Mouse (Mus musculus): ENCODE measurements around the gene Tanc1. TPM values are rescaled to one million over a fixed set of nuclear protein-coding genes. Genes with fewer than 3 reads are reported as not detected.
"Not testable (repeated sequence)": the region's sequence is repeated elsewhere in the genome, so short reads cannot be mapped to it uniquely, and the experiment has no call there.

Gene Tanc1
- 10 to 100 TPM; 42.5 to 42.8 TPM for total RNA-seq (2021)

DNA sequence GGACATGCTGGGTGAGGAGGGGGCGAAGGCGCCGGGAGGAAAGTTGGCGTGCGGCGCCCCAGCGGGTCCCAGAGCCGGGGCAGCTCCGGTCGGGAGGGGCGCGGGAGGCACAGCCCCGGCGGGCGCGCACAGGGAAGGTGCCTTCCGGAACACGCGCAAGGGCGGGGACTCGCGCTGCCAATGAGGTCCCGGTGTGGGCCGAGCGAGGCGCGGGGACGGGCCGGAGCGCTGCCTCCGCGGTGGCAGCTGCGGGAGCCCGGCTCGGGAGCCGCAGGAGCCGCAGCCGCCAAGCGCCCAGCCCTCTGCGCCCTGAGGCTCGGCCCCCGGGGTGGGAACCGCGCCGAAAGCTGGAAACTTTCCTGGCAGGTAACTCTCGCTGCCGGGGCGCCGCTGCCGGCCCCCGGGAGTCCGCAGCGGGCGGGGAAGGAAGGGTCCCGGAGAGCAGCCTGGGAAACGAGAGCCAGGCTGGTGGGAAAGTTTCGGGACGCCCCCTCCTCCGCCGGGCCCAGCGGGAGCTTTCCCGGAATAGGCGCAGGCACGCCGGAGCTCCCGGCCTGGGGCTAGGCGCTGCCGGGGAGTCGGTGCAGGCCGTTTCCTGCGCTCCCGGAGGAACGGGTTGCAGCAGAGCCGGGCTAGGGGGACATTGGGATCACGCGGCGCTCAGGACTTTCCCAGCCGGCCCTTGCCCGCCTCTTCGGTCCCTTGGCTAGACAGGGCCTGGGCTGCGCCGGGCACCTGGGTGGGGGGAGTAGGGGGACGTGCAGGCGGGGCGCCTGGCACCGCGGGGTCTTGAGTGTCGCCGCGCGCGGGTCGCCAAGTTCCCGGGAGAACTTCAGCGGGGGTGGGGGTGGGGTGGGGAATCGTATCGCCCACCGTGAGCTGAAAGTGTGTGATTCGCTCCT lies at the start of gene Tanc1:
Gene Tanc1, plus strand, starts transcription at position 212 of the 902 bp plus-strand sequence.
- peak; percentile 91 for DNase-seq

DNA sequence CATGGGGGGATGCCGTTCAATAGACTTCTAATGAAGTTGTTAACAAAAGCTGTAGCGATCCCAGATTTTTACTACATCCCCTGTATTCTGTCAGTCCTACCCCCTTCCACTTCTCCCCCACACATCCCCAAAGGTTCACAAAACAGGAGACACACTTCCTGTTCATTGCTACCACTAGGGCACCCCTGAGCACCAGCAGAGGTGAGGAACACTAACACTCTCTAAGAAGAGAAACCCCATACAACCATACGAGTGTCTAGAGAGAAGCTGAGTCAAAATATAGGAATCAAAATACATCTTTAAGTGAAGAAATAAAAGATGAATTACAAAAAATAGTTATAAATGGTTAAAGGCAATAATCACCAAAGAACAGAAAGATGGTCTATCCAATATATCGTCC lies 49.6 kb upstream of the Tanc1 start:
- DNase-seq, result no peak

DNA sequence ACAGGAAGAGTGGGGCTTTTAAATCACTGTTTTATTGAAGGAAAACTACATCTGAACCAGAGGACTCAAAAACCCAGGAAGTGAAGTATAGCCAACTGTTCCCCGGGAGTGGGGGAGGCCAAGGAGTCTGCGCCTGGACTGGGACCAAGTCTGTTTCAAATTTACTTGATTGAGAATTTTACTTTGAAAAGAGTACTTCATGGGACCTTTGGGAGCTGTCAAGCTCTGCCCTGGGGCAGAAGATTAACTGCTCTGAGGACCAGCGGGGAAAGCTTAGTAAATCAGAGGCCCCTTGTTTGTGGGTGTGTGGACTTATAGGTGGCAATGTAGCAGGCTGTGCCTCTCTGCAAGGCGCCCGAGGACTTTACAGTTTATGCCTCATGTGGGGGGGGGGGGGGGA lies 49.1 kb upstream of the Tanc1 start:
- DNase-seq, result peak; percentile 11

DNA sequence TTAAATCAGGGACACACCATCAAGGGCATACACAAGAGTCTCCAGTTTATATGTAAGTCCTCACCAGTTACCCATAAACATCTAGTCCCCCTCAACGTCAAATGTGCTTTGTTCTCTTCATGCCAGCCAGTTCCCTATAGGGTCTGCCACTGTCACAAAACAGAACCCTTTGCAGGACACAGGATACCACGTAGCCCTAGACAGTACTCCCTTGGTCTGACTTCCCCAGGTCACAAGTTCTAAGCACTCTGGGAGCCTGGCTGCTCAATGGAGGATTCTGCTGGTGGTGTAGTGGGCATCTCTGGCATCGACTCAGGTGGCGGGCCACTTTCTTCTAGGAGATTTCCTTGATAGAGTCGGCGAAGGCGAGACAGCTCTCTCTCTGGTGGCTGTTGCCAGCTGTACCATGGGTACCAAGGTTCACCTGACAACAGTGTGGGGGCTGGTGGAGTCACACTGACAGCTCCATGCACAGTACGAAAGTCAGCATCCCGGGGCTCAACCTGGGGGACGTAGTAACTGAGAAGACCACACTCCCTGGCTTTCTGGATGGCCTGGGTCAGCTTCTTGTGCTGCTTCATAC lies 47.7 kb upstream of the Tanc1 start:
- not testable (repeated sequence) for DNase-seq

DNA sequence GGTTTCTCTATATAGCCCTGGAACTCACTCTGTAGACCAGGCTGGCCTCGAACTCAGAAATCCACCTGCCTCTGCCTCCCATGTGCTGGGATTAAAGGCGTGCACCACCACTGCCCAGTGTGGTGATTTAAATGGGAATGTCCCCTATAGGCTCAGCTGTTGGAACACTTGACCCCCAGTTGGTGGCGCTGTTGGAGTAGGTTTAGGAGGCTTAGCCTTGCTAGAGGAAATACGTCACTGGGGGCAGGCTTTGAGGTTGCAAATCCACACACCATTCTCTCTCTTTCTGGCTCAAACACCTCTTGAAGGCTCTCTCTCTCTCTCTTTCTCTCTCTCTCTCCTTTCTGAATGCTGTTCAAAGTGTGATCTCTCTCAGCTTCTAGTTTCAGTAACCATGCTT lies 46.9 kb upstream of the Tanc1 start:
- no peak for DNase-seq

DNA sequence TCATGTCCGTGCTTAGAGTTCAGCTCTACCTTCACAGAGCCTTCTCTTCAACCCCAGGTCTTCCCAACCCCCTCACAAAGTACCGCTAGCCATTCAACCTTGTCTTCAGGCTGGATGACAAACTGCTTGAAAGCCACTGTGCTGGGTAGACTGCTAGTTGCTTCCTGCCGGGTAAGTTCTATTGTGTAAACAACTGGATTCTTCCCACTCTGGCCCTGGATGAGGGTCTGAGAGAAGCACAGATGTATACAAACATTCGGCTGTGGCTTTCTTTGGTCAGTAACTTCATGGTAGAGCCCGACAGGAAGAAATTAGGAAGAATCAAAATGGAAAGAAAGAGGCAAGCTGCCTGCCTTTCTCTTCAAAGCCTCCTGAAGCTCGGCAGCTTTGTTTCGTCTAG lies 30.9 kb upstream of the Tanc1 start:
- no peak for DNase-seq

DNA sequence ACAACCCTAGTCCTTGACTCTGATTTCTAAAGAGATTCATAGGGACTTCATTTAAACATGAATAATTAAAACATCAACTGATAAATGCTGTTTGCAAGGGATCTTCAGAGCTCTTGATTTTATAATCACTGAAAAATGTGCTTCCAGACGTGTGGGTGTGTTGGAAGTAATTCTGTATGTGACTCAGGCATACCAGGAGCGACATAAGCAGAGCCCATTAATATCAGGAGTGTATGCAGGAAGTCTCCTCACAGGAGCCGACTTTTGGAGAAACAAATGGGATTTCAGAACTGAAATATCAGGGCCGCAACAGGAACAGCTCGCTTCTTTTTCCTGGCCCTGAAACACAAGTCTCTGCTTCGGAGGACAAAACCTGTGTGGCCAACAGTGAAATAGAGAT lies 27.9 kb upstream of the Tanc1 start:
- no peak for DNase-seq

DNA sequence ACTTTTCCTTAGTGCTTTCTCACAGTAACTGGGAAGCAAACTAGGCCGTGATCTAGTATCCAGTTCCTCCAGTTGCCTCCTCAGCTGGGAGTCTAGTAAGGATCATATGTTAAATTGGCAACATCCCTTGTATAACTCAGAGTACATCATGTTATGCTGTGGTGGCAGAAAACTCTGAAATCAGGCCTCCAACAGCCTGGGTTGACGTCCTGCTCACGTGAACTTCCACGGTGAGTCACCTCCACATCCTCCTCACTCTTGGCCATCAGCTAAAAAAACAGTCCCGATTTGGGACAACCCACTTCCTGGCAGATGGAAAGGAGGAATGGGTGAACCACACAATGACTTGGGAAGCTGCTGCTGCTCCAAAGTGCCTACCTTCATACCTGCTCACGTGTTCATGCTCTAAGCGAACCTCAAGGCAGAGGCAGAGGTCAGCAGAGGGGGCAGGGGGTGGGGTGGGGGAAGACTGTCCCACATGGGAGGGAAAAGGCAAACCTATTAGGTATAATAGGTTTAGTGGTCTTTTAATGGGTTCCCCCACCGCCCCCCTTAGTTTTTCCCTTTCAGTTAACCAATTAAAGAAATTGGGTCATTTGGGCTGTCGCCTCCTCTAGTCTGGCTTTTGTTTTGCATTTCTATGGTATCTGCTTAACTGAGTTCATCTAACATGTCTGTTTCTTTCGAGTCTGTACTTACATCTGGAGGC lies 24.3 kb upstream of the Tanc1 start:
- DNase-seq, result no peak

DNA sequence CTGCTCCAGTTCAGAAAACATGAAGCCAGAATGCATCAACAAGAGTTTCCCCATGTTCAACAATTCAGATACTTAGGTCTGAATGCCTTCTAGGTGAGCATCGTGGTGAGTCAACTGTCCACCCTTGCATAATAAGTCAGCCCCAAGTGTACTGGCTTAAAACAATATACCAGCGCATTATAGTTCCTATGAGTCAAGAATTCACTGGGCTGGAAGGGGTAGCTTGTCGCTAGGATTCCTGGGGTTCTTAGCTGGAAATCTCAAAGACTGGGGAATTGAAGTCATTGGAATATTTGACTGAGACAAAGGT lies 23.8 kb upstream of the Tanc1 start:
- DNase-seq, result no peak

DNA sequence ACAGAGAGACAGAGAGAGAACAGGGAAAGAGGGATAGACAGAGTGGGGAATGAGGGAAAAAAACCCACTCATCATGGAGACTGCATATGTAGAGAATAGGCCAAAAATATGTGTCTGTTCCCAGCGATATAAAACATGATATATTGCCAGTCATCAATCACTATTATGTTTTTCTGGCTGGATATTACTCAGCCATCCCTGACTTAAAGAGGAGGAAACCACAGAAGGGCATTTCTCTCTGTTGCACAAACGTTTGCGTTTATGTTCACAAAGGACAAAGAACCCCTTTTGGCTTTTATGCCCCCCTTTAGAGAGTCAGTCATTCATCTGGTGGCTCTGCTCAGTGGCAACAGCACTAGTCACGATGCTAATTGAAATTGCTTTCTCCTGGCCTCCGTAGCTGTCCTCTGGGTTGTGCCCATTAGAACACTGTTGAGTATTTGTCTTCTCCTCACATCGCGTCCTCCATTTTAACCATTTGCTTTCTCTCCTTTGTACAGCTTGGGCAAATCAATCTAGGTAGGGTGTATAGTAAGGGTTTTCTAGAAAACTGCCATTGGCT lies 18.4 kb upstream of the Tanc1 start:
- DNase-seq, result no peak

DNA sequence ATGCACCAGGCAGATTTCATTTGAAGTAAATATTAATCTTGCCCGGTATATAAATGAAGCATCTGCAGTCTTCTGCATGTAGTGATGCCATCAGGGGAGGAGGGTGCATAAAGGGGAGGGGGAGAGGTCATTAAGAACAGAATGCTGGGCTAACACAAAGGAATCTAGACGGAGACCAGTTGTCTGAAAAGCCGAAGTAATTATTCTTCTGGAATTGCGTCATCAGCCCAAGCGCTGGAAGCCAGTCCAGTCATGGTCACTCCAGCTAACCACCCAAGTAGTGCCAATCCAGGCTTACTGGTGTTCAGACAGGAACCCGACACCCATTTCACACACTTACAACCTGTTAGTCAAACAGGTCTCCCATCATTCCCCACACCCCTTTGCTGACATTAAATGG lies 17.7 kb upstream of the Tanc1 start:
- DNase-seq, result no peak

DNA sequence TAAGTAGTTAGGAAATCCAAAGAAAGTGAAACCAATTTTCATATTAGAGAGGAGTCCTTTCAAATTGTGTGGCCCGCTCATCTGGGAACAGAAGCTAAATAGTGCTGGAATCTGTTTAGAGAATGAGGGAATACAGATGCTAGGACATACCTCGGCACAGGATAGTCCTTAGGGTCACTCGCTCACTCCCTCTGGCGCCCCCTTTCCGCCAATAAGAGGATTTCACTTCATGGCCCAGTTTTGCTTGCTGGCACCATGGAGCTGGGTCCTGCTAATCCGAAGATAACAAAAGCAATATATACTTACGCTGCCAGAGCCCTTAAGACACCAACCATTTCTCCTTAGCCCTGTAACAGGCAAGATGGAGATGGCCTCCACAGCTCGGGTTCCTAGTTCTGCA lies 15.3 kb upstream of the Tanc1 start:
- DNase-seq, result no peak

DNA sequence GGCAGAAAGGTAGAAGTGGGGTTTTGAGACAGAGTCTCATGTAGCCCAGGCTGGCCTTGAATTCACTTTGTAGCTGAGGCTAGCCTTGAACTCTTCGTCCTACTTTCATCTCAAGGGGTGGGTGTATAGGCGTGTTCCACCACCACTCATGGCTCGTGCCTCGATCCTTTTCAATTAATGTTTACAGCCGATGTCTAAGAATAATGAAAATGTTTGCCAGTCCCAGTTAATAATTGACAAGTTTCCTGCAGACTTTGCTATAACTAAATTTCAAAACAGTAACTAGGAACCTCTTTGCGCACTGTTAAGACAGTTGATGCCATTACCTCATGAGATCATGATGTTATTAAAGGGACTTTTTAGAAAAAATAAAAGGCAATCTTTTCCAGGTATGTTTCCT lies 13.6 kb upstream of the Tanc1 start:
- DNase-seq, result no peak

DNA sequence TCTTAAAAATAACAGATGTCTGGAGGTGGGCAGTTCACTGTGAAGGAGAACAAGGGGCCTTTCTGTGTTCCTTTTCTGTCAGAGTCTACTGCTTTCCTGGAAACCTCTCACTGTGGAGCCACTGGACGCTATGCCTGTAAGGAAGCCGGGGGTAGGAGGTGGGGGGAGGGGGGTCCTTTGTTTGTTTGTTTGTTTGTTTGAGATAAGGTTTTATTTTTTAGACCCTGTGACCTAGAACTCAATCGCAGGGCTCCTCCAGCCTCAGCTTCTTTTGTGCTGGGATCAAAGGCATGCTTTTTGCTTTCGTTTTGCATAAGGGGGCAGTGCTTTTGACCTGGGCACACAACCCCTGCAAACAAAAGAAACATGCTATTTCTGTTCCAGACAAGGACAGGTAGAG lies 12.9 kb upstream of the Tanc1 start:
- DNase-seq, result no peak

DNA sequence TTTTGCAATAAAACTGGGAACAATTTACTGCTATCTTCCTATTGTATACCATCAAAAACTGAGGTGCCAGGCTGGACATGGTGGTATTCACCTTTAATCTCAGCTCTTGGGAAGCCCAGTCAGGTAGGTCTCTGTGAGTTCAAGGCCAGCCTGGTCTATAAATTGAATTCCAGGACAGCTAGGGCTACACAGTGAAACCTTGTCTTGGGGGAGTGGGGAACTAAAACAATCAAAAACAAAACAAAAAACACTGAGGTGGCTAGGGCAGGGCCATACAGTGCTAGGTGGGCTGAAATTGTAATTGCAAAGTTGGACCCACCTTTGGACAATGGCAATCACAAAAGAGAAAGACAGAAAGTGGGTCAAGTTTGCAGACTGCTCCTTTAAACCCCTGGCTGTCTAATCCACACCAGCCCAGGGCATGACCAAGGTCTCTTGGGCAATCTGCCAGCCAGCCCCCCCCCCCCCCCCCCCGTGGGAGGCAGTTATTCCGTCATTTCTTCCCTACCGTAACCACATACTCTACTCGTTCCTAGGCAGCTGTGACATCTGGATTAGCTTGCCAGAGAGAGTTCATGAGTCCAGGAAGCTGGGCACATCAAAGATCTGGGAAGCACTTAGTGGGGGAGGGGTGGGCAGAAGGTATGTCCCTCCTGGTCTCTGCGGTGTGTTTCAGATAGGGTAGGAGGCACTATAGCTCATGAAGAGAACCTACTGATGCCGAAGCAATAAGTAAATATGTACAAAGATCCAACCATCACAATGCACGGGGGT lies 12.3 kb upstream of the Tanc1 start:
- peak; percentile 37 for DNase-seq

DNA sequence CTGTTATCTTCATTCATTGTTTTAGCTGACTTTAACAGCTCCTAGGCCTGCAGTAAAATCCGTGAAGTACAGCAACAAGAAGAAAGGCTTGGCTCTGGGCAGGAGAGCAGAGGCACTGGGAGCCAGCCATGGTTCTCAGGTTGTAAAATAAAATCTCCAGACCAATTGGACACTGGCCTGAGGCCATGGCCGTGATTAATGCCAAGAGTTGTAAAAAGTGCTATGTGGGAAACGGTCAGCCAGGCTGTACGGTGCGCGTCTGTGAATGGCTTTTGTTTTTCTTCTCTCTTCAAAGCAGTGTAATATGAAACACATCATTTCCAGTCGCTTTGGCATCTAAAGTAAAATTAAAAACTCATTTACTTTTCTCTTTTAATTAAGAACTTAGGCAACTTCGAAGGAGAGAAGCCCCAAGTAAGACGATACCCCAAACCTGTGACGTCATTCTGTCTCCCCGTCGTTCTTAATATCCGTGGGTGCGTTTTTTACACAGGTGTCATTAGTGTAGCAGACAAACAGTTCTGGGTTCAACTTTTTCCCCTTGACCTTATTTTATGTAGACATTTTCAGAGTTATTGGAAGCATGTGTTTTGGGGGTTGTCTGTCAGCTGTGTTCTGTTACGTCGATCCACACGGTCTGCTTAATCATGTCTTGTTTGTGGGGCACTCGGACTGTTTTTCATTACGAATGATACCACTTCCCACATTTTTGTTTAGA lies 11.6 kb upstream of the Tanc1 start:
- DNase-seq, result peak; percentile 70

DNA sequence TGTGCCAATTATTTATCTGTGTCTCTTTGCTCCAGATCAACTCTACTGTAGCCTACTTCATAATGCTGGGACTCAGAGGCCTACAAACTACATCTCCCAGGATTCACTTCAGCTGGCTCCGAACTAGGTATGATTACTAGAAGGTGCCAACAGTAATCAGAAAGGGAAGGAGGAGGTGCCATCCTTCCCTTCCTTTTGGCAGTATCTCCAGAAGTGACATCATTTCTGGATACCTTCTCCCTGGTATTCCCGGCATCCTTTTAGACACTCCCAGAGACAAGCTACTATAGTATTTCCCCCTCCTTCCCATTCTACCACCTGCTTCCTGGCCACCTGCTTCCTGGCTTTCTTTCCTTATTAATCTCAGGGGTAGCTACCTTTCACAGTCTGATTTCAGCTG lies 10.9 kb upstream of the Tanc1 start:
- no peak for DNase-seq

DNA sequence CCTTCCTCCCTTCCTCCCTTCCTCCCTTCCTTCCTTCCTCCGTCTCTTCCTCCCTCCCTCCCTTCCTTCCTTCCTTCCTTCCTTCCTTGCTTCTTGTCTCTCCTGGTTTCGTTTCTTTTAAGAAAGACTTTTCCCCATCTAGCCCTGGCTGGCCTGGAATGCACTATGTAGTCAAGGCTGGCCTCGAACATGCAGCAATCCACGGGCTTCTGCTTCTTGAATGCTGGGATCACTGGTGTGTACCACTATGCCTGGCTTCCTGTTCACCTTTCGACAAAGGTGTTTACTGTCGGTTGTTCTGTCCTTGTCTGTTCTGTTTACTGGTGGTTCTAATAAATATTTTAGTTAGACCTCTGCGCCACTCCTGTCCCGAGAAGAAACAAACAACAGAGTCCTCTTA lies 10.4 kb upstream of the Tanc1 start:
- no peak for DNase-seq

DNA sequence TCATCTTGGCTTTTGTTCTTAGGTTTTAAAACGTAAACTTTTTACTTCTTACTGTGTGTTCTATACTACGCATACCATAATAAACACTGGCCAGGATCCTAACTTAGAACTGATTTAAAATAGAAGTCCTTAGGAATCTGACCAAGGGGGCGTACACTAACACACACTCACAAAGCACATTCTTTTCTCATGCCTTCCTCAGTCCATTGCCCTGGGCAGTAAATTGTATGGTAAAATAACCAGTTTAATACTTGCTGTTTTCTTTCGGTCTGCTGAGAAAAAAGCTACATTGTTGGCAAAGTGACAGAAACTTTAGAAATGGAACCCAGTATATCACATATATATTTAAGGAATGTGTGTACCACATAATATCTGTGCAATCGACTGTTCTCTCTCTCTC lies 2.9 kb upstream of the Tanc1 start:
- DNase-seq, result no peak

DNA sequence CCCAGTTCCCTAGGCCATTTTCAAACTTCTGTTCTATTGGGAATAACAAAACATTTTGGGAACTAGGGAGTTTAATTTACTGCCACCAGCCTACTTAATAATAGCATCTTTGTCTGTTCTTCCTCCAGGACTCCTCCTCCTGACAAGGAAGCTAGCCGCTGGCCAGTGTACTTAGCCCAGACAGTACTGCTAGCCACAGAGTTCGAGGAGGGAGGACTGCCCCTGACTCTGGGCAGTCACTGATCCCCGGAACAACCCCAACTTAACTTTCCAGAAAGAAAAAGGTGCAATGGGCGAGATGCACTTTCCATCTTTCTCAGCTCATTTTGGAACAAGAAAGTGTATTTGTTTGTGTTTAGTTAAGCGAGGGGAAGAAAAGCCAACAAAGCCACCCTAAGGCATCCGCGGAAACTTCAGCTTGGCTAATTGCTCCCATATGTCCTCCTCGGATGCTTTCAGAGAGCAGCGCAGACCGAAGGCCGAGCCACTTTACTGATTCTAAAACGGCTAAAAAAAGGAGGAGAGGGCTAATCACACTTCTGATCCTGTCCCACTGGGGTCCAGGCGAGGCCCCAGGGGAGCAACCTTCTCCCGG lies 529 bp upstream of the Tanc1 start:
- DNase-seq, result no peak

DNA sequence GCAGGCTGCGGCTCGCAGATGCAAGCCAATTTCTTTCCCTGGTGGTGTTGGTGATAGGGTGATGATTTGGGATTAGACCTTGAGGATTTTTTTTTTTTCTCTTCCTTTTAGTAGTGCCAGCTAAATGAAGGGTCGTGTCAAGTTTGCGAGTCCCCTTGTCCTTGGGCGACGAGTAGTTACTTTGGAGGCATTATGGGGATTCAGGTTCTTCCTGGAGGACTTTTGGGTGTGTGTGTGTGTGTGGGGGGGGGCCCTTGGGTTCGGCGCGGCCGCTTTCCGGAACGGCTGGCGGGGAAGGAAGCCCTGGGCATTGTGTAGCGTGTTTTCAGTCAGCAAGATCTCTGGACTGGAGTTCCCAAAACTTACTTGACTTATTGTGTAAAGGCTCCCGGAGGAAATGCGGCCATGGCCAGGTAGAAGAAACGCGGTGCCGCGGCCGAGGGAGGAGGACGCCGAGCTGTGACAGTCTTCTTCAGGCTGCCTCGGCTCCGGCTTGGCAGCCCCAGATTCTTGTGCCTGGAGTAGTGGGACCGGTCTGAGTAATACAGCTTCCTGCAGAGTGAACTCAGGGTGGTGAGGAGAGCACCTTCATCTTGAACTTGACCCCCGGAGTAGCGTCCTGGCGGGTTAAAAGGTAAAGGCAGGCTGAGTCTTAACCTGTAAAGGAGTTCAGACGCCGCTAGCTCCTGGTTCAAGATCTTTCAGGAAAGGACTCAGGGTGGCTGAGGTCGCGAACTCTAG lies 1.1 kb downstream of the Tanc1 start:
- DNase-seq, result peak; percentile 48

All from heart, postnatal 4 days (tissue).